Mouse (Mus musculus) layer of hippocampus, adult 2 months (tissue): ENCODE measurements around the gene H2-Ke6. TPM values are rescaled to one million over a fixed set of nuclear protein-coding genes. Genes with fewer than 3 reads are reported as not detected.
"Not testable (repeated sequence)": the region's sequence is repeated elsewhere in the genome, so short reads cannot be mapped to it uniquely, and the experiment has no call there.

Source experiments
- DNase-seq, 2 experiments: peaks; one replicate each; pipeline ENCODE4 v3.0.0; 2022; ENCODE audit warnings: low spot score in 2 of 2
- H3K27ac ChIP-seq: fragments of 200-600 bp; 2 replicates; pipeline ENCODE4 v1.8.1; 2022
- H3K4me3 ChIP-seq: fragments of 200-600 bp; 2 replicates; pipeline ENCODE4 v1.8.1; 2022; ENCODE audit warnings: mild to moderate bottlenecking
- CTCF ChIP-seq: fragments of 200-600 bp; conservative IDR thresholded peaks from 2 replicates; pipeline ENCODE4 v1.8.1; 2022; ENCODE audit warnings: antibody characterized with exemption, mild to moderate bottlenecking, moderate library complexity
- total RNA-seq, 2 experiments: library from RNA; stranded (reverse); gene quantifications; 2 replicates each; pipeline ENCODE4 v1.2.3; 2021

The H2-Ke6 gene
- total RNA-seq, 2 experiments from 2014 or later = 55.6 to 59.5 TPM

GRCm38 (mm10) chr17:34026221-34026620, 1.6 kb downstream of the H2-Ke6 start:
- DNase-seq = no peak
- TF ChIP-seq CTCF = no peak
- H3K27ac ChIP-seq = peak overlapping the region; percentile 40

GRCm38 (mm10) chr17:34025756-34026151, 2.1 kb downstream of the H2-Ke6 start:
- Histone ChIP-seq H3K27ac (peak overlapping the region; percentile 40), H3K4me3 (no peak overlapping the region)
- no peak for TF ChIP-seq CTCF
- DNase-seq = no peak

More at GRCm38 (mm10) chr17:34026221-34026620, 1.6 kb downstream of the H2-Ke6 start:
- H3K4me3 ChIP-seq = no peak overlapping the region

- DNase-seq = no peak
- H3K4me3 ChIP-seq = peak overlapping the region; percentile 99
- TF ChIP-seq CTCF = no peak
- H3K27ac ChIP-seq = peak overlapping the region; percentile 99
Measured at GRCm38 (mm10) chr17:34024861-34025755, 2.8 kb downstream of the H2-Ke6 start.

GRCm38 (mm10) chr17:34024317-34024821, 3.5 kb downstream of the H2-Ke6 start, which contains the start of gene Ring1:
Gene Ring1, minus strand, starts transcription at chr17:34024680.
- Histone ChIP-seq H3K4me3 (peak within 1 kb of the TSS; percentile 99), H3K27ac (peak within 1 kb of the TSS; percentile 99)
- TF ChIP-seq CTCF = no peak
- DNase-seq = peak; percentile 85 to 93

- H3K4me3 ChIP-seq = peak overlapping the region; percentile 99
- no peak for DNase-seq
- no peak for TF ChIP-seq CTCF
- peak overlapping the region; percentile 99 for H3K27ac ChIP-seq
Measured at GRCm38 (mm10) chr17:34023678-34024077, 4.2 kb downstream of the H2-Ke6 start.

GRCm38 (mm10) chr17:34022987-34023386, 4.9 kb downstream of the H2-Ke6 start:
- no peak for TF ChIP-seq CTCF
- DNase-seq = no peak
- H3K4me3 ChIP-seq = no peak overlapping the region
- H3K27ac ChIP-seq = no peak overlapping the region

GRCm38 (mm10) chr17:34022414-34022783, 5.5 kb downstream of the H2-Ke6 start:
- no peak overlapping the region for H3K4me3 ChIP-seq
- no peak for TF ChIP-seq CTCF
- DNase-seq = no peak
- no peak overlapping the region for H3K27ac ChIP-seq

- Histone ChIP-seq H3K27ac (no peak overlapping the region), H3K4me3 (no peak overlapping the region)
- TF ChIP-seq CTCF = no peak
- DNase-seq = no peak
Measured at GRCm38 (mm10) chr17:34021539-34022413, 6.1 kb downstream of the H2-Ke6 start.

- DNase-seq = no peak
- H3K4me3 ChIP-seq = no peak overlapping the region
- no peak overlapping the region for H3K27ac ChIP-seq
- no peak for TF ChIP-seq CTCF
Measured at GRCm38 (mm10) chr17:34013436-34013835, 14.4 kb downstream of the H2-Ke6 start.

- no peak for TF ChIP-seq CTCF
- no peak overlapping the region for H3K27ac ChIP-seq
- DNase-seq = no peak
- no peak overlapping the region for H3K4me3 ChIP-seq
Measured at GRCm38 (mm10) chr17:34010156-34010555, 17.7 kb downstream of the H2-Ke6 start.

GRCm38 (mm10) chr17:34006570-34006969, 21.3 kb downstream of the H2-Ke6 start:
- H3K4me3 ChIP-seq = no peak overlapping the region
- no peak overlapping the region for H3K27ac ChIP-seq
- no peak for TF ChIP-seq CTCF
- DNase-seq = no peak

- peak; percentile 78 for TF ChIP-seq CTCF
- H3K27ac ChIP-seq = no peak overlapping the region
- no peak overlapping the region for H3K4me3 ChIP-seq
- peak in 1 of 2 experiments; percentile 44 for DNase-seq
Measured at GRCm38 (mm10) chr17:34003426-34003825, 24.4 kb downstream of the H2-Ke6 start.

GRCm38 (mm10) chr17:34000796-34001195, 27.1 kb downstream of the H2-Ke6 start:
- DNase-seq, H3K27ac ChIP-seq, H3K4me3 ChIP-seq: not testable (repeated sequence)
